Mouse (Mus musculus): ENCODE measurements around the gene Uroc1.

DNA sequence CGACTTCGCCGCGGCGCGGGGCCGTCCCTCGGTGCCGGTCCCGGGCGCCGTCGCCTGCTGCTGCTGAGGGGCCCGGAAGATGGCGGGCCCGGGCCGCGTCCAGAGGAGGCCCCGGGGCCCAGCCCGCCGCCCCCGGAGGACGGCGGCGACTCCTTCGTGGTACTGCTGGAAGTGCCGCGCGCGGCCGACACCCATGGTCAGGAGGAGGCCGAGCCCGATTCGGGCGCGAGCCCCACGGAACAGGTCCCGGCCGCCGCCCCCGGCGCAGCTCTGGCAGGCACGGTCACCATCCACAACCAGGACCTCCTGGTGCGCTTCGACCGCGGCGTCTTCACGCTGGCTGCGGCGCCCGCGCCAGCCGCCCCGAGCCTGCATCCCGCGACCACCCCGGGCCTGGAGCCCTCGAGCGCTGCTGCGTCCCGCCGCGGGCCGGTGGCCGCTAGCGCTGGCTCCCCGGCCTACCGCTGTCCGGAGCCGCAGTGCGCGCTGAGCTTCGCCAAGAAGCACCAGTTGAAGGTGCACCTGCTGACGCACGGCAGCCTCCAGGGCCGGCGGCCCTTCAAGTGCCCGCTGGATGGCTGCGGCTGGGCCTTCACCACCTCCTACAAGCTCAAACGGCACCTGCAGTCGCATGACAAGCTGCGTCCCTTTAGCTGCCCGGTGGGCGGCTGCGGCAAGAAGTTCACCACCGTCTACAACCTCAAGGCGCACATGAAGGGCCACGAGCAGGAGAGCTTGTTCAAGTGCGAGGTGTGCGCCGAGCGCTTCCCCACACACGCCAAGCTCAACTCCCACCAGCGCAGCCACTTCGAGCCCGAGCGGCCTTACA lies 36.9 kb downstream of the Uroc1 start:
- TF ChIP-seq CTCF (IDR thresholded peaks at IDR 0.05; ENCODE audit: extremely low read depth, insufficient read depth, low read length) (no peak), POLR2A (IDR thresholded peaks at IDR 0.05; ENCODE audit: extremely low read depth, insufficient read depth, low read length) (no peak)

All from cortical plate, adult 2 months (tissue).